Mouse (Mus musculus) adipocyte (in vitro differentiated cells): ENCODE results near the gene Fam169a.
"Not testable (repeated sequence)": the region's sequence is repeated elsewhere in the genome, so short reads cannot be mapped to it uniquely, and the experiment has no call there.

Source experiments
- DNase-seq: peaks from one replicate; pipeline ENCODE4 v3.0.0-alpha.2; 2016; ENCODE audit warnings: low spot score

The Fam169a gene

GRCm38 (mm10) chr13:97080201-97080600 lies 13.1 kb downstream of the Fam169a start:
- DNase-seq: no peak

- no peak for DNase-seq
These were observed 13.5 kb downstream of the Fam169a start for GRCm38 (mm10) chr13:97080615-97081014.

GRCm38 (mm10) chr13:97082432-97082831 lies 15.3 kb downstream of the Fam169a start:
- DNase-seq: no peak

GRCm38 (mm10) chr13:97086316-97086715 lies 19.2 kb downstream of the Fam169a start:
- DNase-seq: no peak

- no peak for DNase-seq
These were observed 20.3 kb downstream of the Fam169a start for GRCm38 (mm10) chr13:97087421-97087820.

GRCm38 (mm10) chr13:97088183-97088582 lies 21.1 kb downstream of the Fam169a start:
- no peak for DNase-seq

GRCm38 (mm10) chr13:97095726-97096125 lies 28.6 kb downstream of the Fam169a start:
- no peak for DNase-seq

GRCm38 (mm10) chr13:97099187-97099852 lies 32.2 kb downstream of the Fam169a start, which contains the start of gene Gm6169:
Gene Gm6169, minus strand, starts transcription at chr13:97099237.
- peak; percentile 71 for DNase-seq

- no peak for DNase-seq
These were observed 37.9 kb downstream of the Fam169a start for GRCm38 (mm10) chr13:97104996-97105395.

GRCm38 (mm10) chr13:97107721-97108120 lies 40.6 kb downstream of the Fam169a start:
- DNase-seq: not testable (repeated sequence)

- DNase-seq: no peak
These were observed 42.0 kb downstream of the Fam169a start for GRCm38 (mm10) chr13:97109046-97109445.

- DNase-seq: no peak
These were observed 54.3 kb downstream of the Fam169a start for GRCm38 (mm10) chr13:97121341-97121740.

GRCm38 (mm10) chr13:97129654-97130053 lies 62.6 kb downstream of the Fam169a start:
- not testable (repeated sequence) for DNase-seq

- DNase-seq: not testable (repeated sequence)
These were observed 63.3 kb downstream of the Fam169a start for GRCm38 (mm10) chr13:97130413-97130812.

GRCm38 (mm10) chr13:97137466-97138400 lies 70.6 kb downstream of the Fam169a start, which contains the start of the genes Gfm2 and Nsa2:
Gene Gfm2, plus strand, starts transcription at chr13:97137937.
Gene Nsa2, minus strand, starts transcription at chr13:97137937.
- DNase-seq: peak; percentile 95

- not testable (repeated sequence) for DNase-seq
These were observed 71.4 kb downstream of the Fam169a start for GRCm38 (mm10) chr13:97138404-97138931.

GRCm38 (mm10) chr13:97142321-97142720 lies 75.2 kb downstream of the Fam169a start:
- DNase-seq: no peak

- peak; percentile 50 for DNase-seq
These were observed 78.7 kb downstream of the Fam169a start for GRCm38 (mm10) chr13:97145834-97146233.

- no peak for DNase-seq
These were observed 108.6 kb downstream of the Fam169a start for GRCm38 (mm10) chr13:97175520-97176264.

GRCm38 (mm10) chr13:97176731-97177130 lies 109.6 kb downstream of the Fam169a start:
- DNase-seq: no peak

GRCm38 (mm10) chr13:97178943-97179342 lies 111.9 kb downstream of the Fam169a start:
- no peak for DNase-seq
